Mouse (Mus musculus): ENCODE results near the gene Olfr1019. TPM values are rescaled to one million over a fixed set of nuclear protein-coding genes. Genes with fewer than 3 reads are reported as not detected.

Gene Olfr1019
- total and polyA plus RNA-seq, 3 experiments, result not detected

DNA sequence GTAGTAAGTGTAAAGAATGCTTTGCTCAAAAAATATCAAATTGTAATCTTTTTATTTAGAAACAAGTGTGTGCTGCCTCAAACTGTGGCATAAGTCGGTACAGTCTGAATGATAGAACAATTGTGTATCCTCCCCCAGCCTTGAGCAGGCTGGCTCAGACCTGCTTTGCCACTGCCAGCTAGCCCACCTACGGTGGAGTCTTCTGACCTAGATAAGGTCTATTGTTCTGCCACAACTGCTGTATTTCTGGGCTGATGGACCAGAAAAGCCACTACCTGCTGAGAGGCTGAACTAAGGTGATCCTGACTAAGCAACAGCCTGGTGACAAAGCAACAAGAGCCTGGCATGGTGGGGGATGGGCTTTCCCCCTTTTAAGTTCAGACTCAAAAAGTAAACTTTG, 53.0 kb downstream of the Olfr1019 start:
- TF ChIP-seq MYC (IDR thresholded peaks at IDR 0.05; ENCODE audit: low read depth, low read length) (no peak), GABPA (IDR thresholded peaks at IDR 0.05; ENCODE audit: insufficient replicate concordance, low read depth, low read length) (no peak), NRF1 (IDR thresholded peaks at IDR 0.05; ENCODE audit: low read depth, low read length) (no peak), EP300 (IDR thresholded peaks at IDR 0.05; ENCODE audit: low read length) (no peak), KAT2A (IDR thresholded peaks at IDR 0.05; ENCODE audit: insufficient replicate concordance, low read length) (no peak), UBTF (IDR thresholded peaks at IDR 0.05; ENCODE audit: low read depth, low read length) (no peak), RCOR1 (conservative IDR thresholded peaks at IDR 0.05; ENCODE audit: low read depth, low read length) (no peak), MAZ (IDR thresholded peaks at IDR 0.05; ENCODE audit: low read depth, low read length) (no peak), MAFK (IDR thresholded peaks at IDR 0.05; ENCODE audit: insufficient replicate concordance, low read length) (no peak), IRF4 (IDR thresholded peaks at IDR 0.05; ENCODE audit: low read depth, low read length) (no peak), POLR2A (IDR thresholded peaks at IDR 0.05; ENCODE audit: low read depth, low read length) (no peak), ETS1 (conservative IDR thresholded peaks at IDR 0.05; ENCODE audit: low read depth, low read length) (no peak), JUND (conservative IDR thresholded peaks at IDR 0.05; ENCODE audit: low read depth, low read length) (no peak), RAD21 (IDR thresholded peaks at IDR 0.05; ENCODE audit: low read depth, low read length) (no peak), ZNF384 (IDR thresholded peaks at IDR 0.05; ENCODE audit: low read depth, low read length) (no peak), ZKSCAN1 (IDR thresholded peaks at IDR 0.05; ENCODE audit: borderline replicate concordance, low read depth, low read length) (no peak), TBP (conservative IDR thresholded peaks at IDR 0.05; ENCODE audit: low read depth, low read length) (no peak), TCF12 (IDR thresholded peaks at IDR 0.05; ENCODE audit: low read depth, low read length) (no peak)
- Histone ChIP-seq H3K9ac (ENCODE audit: insufficient read depth, low read depth) (no peak overlapping the region), H3K4me2 (ENCODE audit: insufficient read depth, low read depth, poor library complexity, severe bottlenecking) (no peak overlapping the region), H3K27ac (ENCODE audit: insufficient read depth, low read depth) (no peak overlapping the region), H3K27me3 (replicated peaks) (no peaks in the 10 kb centered on the region), H3K79me2 (replicated peaks; ENCODE audit: control insufficient read depth, extremely low read depth, insufficient read depth, poor library complexity, severe bottlenecking) (no peaks in the 10 kb centered on the region), H3K36me3 (replicated peaks in 1 of 2; ENCODE audit: control insufficient read depth in 1 of 2, insufficient read depth in 1 of 2, low read length in 1 of 2) (no peaks in the 10 kb centered on the region), H3K9me3 (replicated peaks; ENCODE audit: low read length) (peaks cover 18% of the 10 kb centered on the region), H3K4me3 (replicated peaks in 1 of 3; ENCODE audit: low read depth in 2 of 3, low read length in 2 of 3, poor library complexity in 1 of 3) (no peak overlapping the region), H3K4me1 (ENCODE audit: control insufficient read depth in 1 of 2, insufficient read depth in 2 of 2) (no peaks in the 10 kb centered on the region)
- DNase-seq (ENCODE audit: extremely low read depth), result no peak
- dilution Hi-C loops (cut with MboI; ENCODE audit: extremely low pct_ligation_motif_present, extremely low pct_unique_long_range_greater_than_20kb, low sequenced_read_pairs) (no loop called here), in situ Hi-C loops (cut with MboI; ENCODE audit: low pct_ligation_motif_present, low pct_unique_long_range_greater_than_20kb, low sequenced_read_pairs) (no loop called here)

Other genes starting within 250 kb of the Olfr1019 start
Only the 20 nearest of the 27 such genes appear.
- gene Olfr1006, start 166.7 kb downstream of the Olfr1019 start, total RNA-seq (2012; rRNA removed), result not detected in 2 replicates
- gene Olfr1006, start 166.7 kb downstream of the Olfr1019 start, total RNA-seq (2014; rRNA removed), result not detected in 2 replicates
- gene Olfr1006, start 166.7 kb downstream of the Olfr1019 start, polyA plus RNA-seq (2012; ENCODE audit: insufficient read length, low read depth), result not detected in 2 replicates
- gene Olfr1008, start 156.1 kb downstream of the Olfr1019 start, total RNA-seq (2012; rRNA removed), result not detected in 2 replicates
- not detected in 2 replicates for gene Olfr1008, start 156.1 kb downstream of the Olfr1019 start, total RNA-seq (2014; rRNA removed)
- gene Olfr1008, start 156.1 kb downstream of the Olfr1019 start, polyA plus RNA-seq (2012; ENCODE audit: insufficient read length, low read depth), result not detected in 2 replicates
- gene Olfr1009, start 130.1 kb downstream of the Olfr1019 start, total RNA-seq (2012; rRNA removed), result not detected in 2 replicates
- not detected in 2 replicates for gene Olfr1009, start 130.1 kb downstream of the Olfr1019 start, total RNA-seq (2014; rRNA removed)
- gene Olfr1009, start 130.1 kb downstream of the Olfr1019 start, polyA plus RNA-seq (2012; ENCODE audit: insufficient read length, low read depth), result not detected in 2 replicates
- not detected in 2 replicates for gene Olfr1012, start 82.7 kb downstream of the Olfr1019 start, total RNA-seq (2012; rRNA removed)
- not detected in 2 replicates for gene Olfr1012, start 82.7 kb downstream of the Olfr1019 start, total RNA-seq (2014; rRNA removed)
- gene Olfr1012, start 82.7 kb downstream of the Olfr1019 start, polyA plus RNA-seq (2012; ENCODE audit: insufficient read length, low read depth), result not detected in 2 replicates
- not detected in 2 replicates for gene Olfr1013, start 78.4 kb downstream of the Olfr1019 start, total RNA-seq (2012; rRNA removed)
- not detected in 2 replicates for gene Olfr1013, start 78.4 kb downstream of the Olfr1019 start, total RNA-seq (2014; rRNA removed)
- not detected in 2 replicates for gene Olfr1013, start 78.4 kb downstream of the Olfr1019 start, polyA plus RNA-seq (2012; ENCODE audit: insufficient read length, low read depth)
- gene Olfr1014, start 72.8 kb downstream of the Olfr1019 start, total RNA-seq (2012; rRNA removed), result not detected in 2 replicates
- not detected in 2 replicates for gene Olfr1014, start 72.8 kb downstream of the Olfr1019 start, total RNA-seq (2014; rRNA removed)
- not detected in 2 replicates for gene Olfr1014, start 72.8 kb downstream of the Olfr1019 start, polyA plus RNA-seq (2012; ENCODE audit: insufficient read length, low read depth)
- gene Olfr1015, start 63.5 kb downstream of the Olfr1019 start, total RNA-seq (2012; rRNA removed), result not detected in 2 replicates
- gene Olfr1015, start 63.5 kb downstream of the Olfr1019 start, total RNA-seq (2014; rRNA removed), result not detected in 2 replicates
- gene Olfr1015, start 63.5 kb downstream of the Olfr1019 start, polyA plus RNA-seq (2012; ENCODE audit: insufficient read length, low read depth), result not detected in 2 replicates
- gene Olfr1016, start 42.9 kb downstream of the Olfr1019 start, total RNA-seq (2012; rRNA removed), result not detected in 2 replicates
- gene Olfr1016, start 42.9 kb downstream of the Olfr1019 start, total RNA-seq (2014; rRNA removed), result not detected in 2 replicates
- not detected in 2 replicates for gene Olfr1016, start 42.9 kb downstream of the Olfr1019 start, polyA plus RNA-seq (2012; ENCODE audit: insufficient read length, low read depth)
- not detected in 2 replicates for gene Olfr1018, start 27.0 kb downstream of the Olfr1019 start, total RNA-seq (2012; rRNA removed)
- gene Olfr1018, start 27.0 kb downstream of the Olfr1019 start, total RNA-seq (2014; rRNA removed), result not detected in 2 replicates
- not detected in 2 replicates for gene Olfr1018, start 27.0 kb downstream of the Olfr1019 start, polyA plus RNA-seq (2012; ENCODE audit: insufficient read length, low read depth)
- gene Olfr1020, start 1.5 kb upstream of the Olfr1019 start, total RNA-seq (2012; rRNA removed), result not detected in 2 replicates
- gene Olfr1020, start 1.5 kb upstream of the Olfr1019 start, total RNA-seq (2014; rRNA removed), result not detected in 2 replicates
- gene Olfr1020, start 1.5 kb upstream of the Olfr1019 start, polyA plus RNA-seq (2012; ENCODE audit: insufficient read length, low read depth), result not detected in 2 replicates
- not detected in 2 replicates for gene Olfr1022, start 23.1 kb upstream of the Olfr1019 start, total RNA-seq (2012; rRNA removed)
- gene Olfr1022, start 23.1 kb upstream of the Olfr1019 start, total RNA-seq (2014; rRNA removed), result not detected in 2 replicates
- not detected in 2 replicates for gene Olfr1022, start 23.1 kb upstream of the Olfr1019 start, polyA plus RNA-seq (2012; ENCODE audit: insufficient read length, low read depth)
- gene Olfr1023, start 40.2 kb upstream of the Olfr1019 start, total RNA-seq (2012; rRNA removed), result not detected in 2 replicates
- gene Olfr1023, start 40.2 kb upstream of the Olfr1019 start, total RNA-seq (2014; rRNA removed), result not detected in 2 replicates
- not detected in 2 replicates for gene Olfr1023, start 40.2 kb upstream of the Olfr1019 start, polyA plus RNA-seq (2012; ENCODE audit: insufficient read length, low read depth)
- not detected in 2 replicates for gene Olfr1024, start 59.6 kb upstream of the Olfr1019 start, total RNA-seq (2012; rRNA removed)
- gene Olfr1024, start 59.6 kb upstream of the Olfr1019 start, total RNA-seq (2014; rRNA removed), result not detected in 2 replicates
- gene Olfr1024, start 59.6 kb upstream of the Olfr1019 start, polyA plus RNA-seq (2012; ENCODE audit: insufficient read length, low read depth), result not detected in 2 replicates
- not detected in 2 replicates for gene Olfr1025-ps1, start 69.7 kb upstream of the Olfr1019 start, total RNA-seq (2012; rRNA removed)
- not detected in 2 replicates for gene Olfr1025-ps1, start 69.7 kb upstream of the Olfr1019 start, total RNA-seq (2014; rRNA removed)
- not detected in 2 replicates for gene Olfr1025-ps1, start 69.7 kb upstream of the Olfr1019 start, polyA plus RNA-seq (2012; ENCODE audit: insufficient read length, low read depth)
- not detected in 2 replicates for gene Olfr1026, start 76.1 kb upstream of the Olfr1019 start, total RNA-seq (2012; rRNA removed)
- gene Olfr1026, start 76.1 kb upstream of the Olfr1019 start, total RNA-seq (2014; rRNA removed), result not detected in 2 replicates
- not detected in 2 replicates for gene Olfr1026, start 76.1 kb upstream of the Olfr1019 start, polyA plus RNA-seq (2012; ENCODE audit: insufficient read length, low read depth)
- gene Olfr1028, start 105.0 kb upstream of the Olfr1019 start, total RNA-seq (2012; rRNA removed), result not detected in 2 replicates
- gene Olfr1028, start 105.0 kb upstream of the Olfr1019 start, total RNA-seq (2014; rRNA removed), result not detected in 2 replicates
- not detected in 2 replicates for gene Olfr1028, start 105.0 kb upstream of the Olfr1019 start, polyA plus RNA-seq (2012; ENCODE audit: insufficient read length, low read depth)
- gene Olfr1029, start 128.4 kb upstream of the Olfr1019 start, total RNA-seq (2012; rRNA removed), result not detected in 2 replicates
- gene Olfr1029, start 128.4 kb upstream of the Olfr1019 start, total RNA-seq (2014; rRNA removed), result not detected in 2 replicates
- not detected in 2 replicates for gene Olfr1029, start 128.4 kb upstream of the Olfr1019 start, polyA plus RNA-seq (2012; ENCODE audit: insufficient read length, low read depth)
- gene Olfr1030, start 133.8 kb upstream of the Olfr1019 start, total RNA-seq (2012; rRNA removed), result not detected in 2 replicates
- gene Olfr1030, start 133.8 kb upstream of the Olfr1019 start, total RNA-seq (2014; rRNA removed), result not detected in 2 replicates
- not detected in 2 replicates for gene Olfr1030, start 133.8 kb upstream of the Olfr1019 start, polyA plus RNA-seq (2012; ENCODE audit: insufficient read length, low read depth)
- gene Olfr1031, start 144.8 kb upstream of the Olfr1019 start, total RNA-seq (2012; rRNA removed), result not detected in 2 replicates
- gene Olfr1031, start 144.8 kb upstream of the Olfr1019 start, total RNA-seq (2014; rRNA removed), result not detected in 2 replicates
- gene Olfr1031, start 144.8 kb upstream of the Olfr1019 start, polyA plus RNA-seq (2012; ENCODE audit: insufficient read length, low read depth), result not detected in 2 replicates
- gene Olfr1032, start 160.1 kb upstream of the Olfr1019 start, total RNA-seq (2012; rRNA removed), result not detected in 2 replicates
- not detected in 2 replicates for gene Olfr1032, start 160.1 kb upstream of the Olfr1019 start, total RNA-seq (2014; rRNA removed)
- gene Olfr1032, start 160.1 kb upstream of the Olfr1019 start, polyA plus RNA-seq (2012; ENCODE audit: insufficient read length, low read depth), result not detected in 2 replicates